Mouse (Mus musculus) limb, embryonic 14.5 days (tissue): ENCODE measurements around the gene Tent5a. TPM values are rescaled to one million over a fixed set of nuclear protein-coding genes. Genes with fewer than 3 reads are reported as not detected.

Experiments used
- ATAC-seq: fragments of 200-750 bp; cut with Nextera tagmentation; 2 replicates; pipeline ENCODE4 v1.8.0; 2017; ENCODE audit warnings: low read depth, moderate number of reproducible peaks, moderate TSS enrichment; ENCODE audit not compliant: low FRiP score
- DNase-seq: peaks from one replicate; pipeline ENCODE4 v3.0.0-alpha.2; 2015; ENCODE audit warnings: low spot score
- H3K27ac ChIP-seq: fragments of 300-500 bp; sonication (generic); replicated peaks from 2 replicates; pipeline ENCODE4 v1.5.1; 2014; ENCODE audit warnings: low read depth, mild to moderate bottlenecking, low read length, moderate library complexity, mixed read lengths
- H3K27me3 ChIP-seq: fragments of 300-500 bp; sonication (generic); 2 replicates; pipeline ENCODE4 v1.6.1; 2014; ENCODE audit warnings: low read length, mixed read lengths; ENCODE audit not compliant: control insufficient read depth, insufficient read depth
- H3K36me3 ChIP-seq: fragments of 300-500 bp; sonication (generic); 2 replicates; pipeline ENCODE4 v1.6.1; 2014; ENCODE audit warnings: mild to moderate bottlenecking, low read length, moderate library complexity, mixed read lengths; ENCODE audit not compliant: control insufficient read depth, insufficient read depth
- H3K4me1 ChIP-seq: fragments of 300-500 bp; sonication (generic); 2 replicates; pipeline ENCODE4 v1.6.1; 2014; ENCODE audit warnings: antibody characterized with exemption, low read length, mixed read lengths; ENCODE audit not compliant: control insufficient read depth, insufficient read depth
- H3K4me2 ChIP-seq: fragments of 300-500 bp; sonication (generic); replicated peaks from 2 replicates; pipeline ENCODE4 v1.6.1; 2014; ENCODE audit warnings: low read depth, mild to moderate bottlenecking, low read length, moderate library complexity; ENCODE audit not compliant: severe bottlenecking
- H3K4me3 ChIP-seq: fragments of 300-500 bp; sonication (generic); replicated peaks from 2 replicates; pipeline ENCODE4 v1.5.1; 2014; ENCODE audit warnings: low read length
- H3K9ac ChIP-seq: fragments of 300-500 bp; sonication (generic); 2 replicates; pipeline ENCODE4 v1.6.1; 2014; ENCODE audit warnings: mild to moderate bottlenecking, low read depth, low read length, moderate library complexity; ENCODE audit not compliant: severe bottlenecking
- H3K9me3 ChIP-seq: fragments of 300-500 bp; sonication (generic); 2 replicates; pipeline ENCODE4 v1.6.1; 2016; ENCODE audit warnings: low read length; ENCODE audit not compliant: control insufficient read depth
- POLR2A ChIP-seq: fragments of 200-500 bp; IDR thresholded peaks from 2 replicates; pipeline ENCODE4 v1.8.0; 2012; ENCODE audit warnings: inconsistent platforms, mild to moderate bottlenecking, moderate library complexity, borderline replicate concordance; ENCODE audit not compliant: insufficient read depth, insufficient read length; ENCODE audit errors: extremely low read depth
- WGBS: fragments of 180-500 bp; shearing (Covaris S2); extraction: QIAGEN DNeasy Blood & Tissue Kit; methylation state at CpG from one replicate; pipeline ENCODE4 v1.1.7; 2014; 5-methylcytosine and 5-hydroxymethylcytosine counted together
- polyA plus RNA-seq, 2 experiments: library from polyadenylated mRNA; depleted of rRNA in 1 of 2; stranded (reverse) in 1 of 2; unstranded in 1 of 2; fragments of >200 nt; fragmentation: Nextera tagmentation in 1 of 2; extraction: Ambion mirVana in 1 of 2; gene quantifications; 2 replicates each; pipeline versions ENCODE4 v1.2.1 to v1.2.3; 2012 to 2014

Tent5a gene
- polyA plus RNA-seq, 2 experiments: 18.5 to 32.4 TPM

GRCm38 (mm10) chr9:85336046-85336445 is 8.9 kb upstream of the Tent5a start:
- Histone ChIP-seq H3K4me3 (no peak overlapping the region), H3K9me3 (no peaks in the 10 kb centered on the region), H3K27me3 (no peaks in the 10 kb centered on the region), H3K9ac (no peak overlapping the region), H3K27ac (no peak overlapping the region), H3K4me1 (no peaks in the 10 kb centered on the region), H3K36me3 (no peaks in the 10 kb centered on the region), H3K4me2 (no peak overlapping the region)
- no peak for TF ChIP-seq POLR2A
- DNase-seq (no peak), ATAC-seq (no peak)
- WGBS: 89% methylated on average over 7 of the region's 7 CpGs

GRCm38 (mm10) chr9:85331521-85331920 is 4.4 kb upstream of the Tent5a start:
- no peak for DNase-seq
- Histone ChIP-seq H3K27me3 (no peaks in the 10 kb centered on the region), H3K27ac (no peak overlapping the region), H3K4me1 (no peaks in the 10 kb centered on the region), H3K9ac (no peak overlapping the region), H3K4me3 (no peak overlapping the region), H3K36me3 (no peaks in the 10 kb centered on the region), H3K4me2 (no peak overlapping the region), H3K9me3 (no peaks in the 10 kb centered on the region)
- TF ChIP-seq POLR2A: no peak
- ATAC-seq: no peak
- 72% methylated on average over 2 of the region's 2 CpGs for WGBS

GRCm38 (mm10) chr9:85328259-85328658 is 1.1 kb upstream of the Tent5a start:
- H3K9ac ChIP-seq: peak overlapping the region; percentile 70
- H3K4me1 ChIP-seq: no peaks in the 10 kb centered on the region
- peak overlapping the region; percentile 86 for H3K27ac ChIP-seq
- H3K4me2 ChIP-seq: peak overlapping the region; percentile 91
- peak overlapping the region; percentile 65 for H3K4me3 ChIP-seq
- WGBS: 1% methylated on average over 16 of the region's 16 CpGs
- TF ChIP-seq POLR2A: 0 out of 2 replicates have a peak, but pooled peaks have one; percentile 15
- DNase-seq (peak; percentile 88), ATAC-seq (peak; percentile 53; the same call in 1 of the 2 replicates)
- peaks cover 9% of the 10 kb centered on the region; the same call in 1 of the 2 replicates for H3K36me3 ChIP-seq
- H3K9me3 ChIP-seq: no peaks in the 10 kb centered on the region
- 0 out of 2 replicates have a peak, but pooled peaks cover 2% of the 10 kb centered on the region for H3K27me3 ChIP-seq

- Histone ChIP-seq H3K27ac (peak overlapping the region; percentile 64), H3K36me3 (peaks cover 9% of the 10 kb centered on the region; the same call in 1 of the 2 replicates), H3K4me3 (peak overlapping the region; percentile 65), H3K4me1 (0 out of 2 replicates have a peak, but pooled peaks cover 3% of the 10 kb centered on the region), H3K9me3 (no peaks in the 10 kb centered on the region), H3K4me2 (peak overlapping the region; percentile 91), H3K27me3 (0 out of 2 replicates have a peak, but pooled peaks cover 2% of the 10 kb centered on the region), H3K9ac (peak overlapping the region; percentile 70)
- TF ChIP-seq POLR2A: 0 out of 2 replicates have a peak, but pooled peaks have one; percentile 8
- ATAC-seq (peak; percentile 32), DNase-seq (peak; percentile 39)
- WGBS: 1% methylated on average over 45 of the region's 88 CpGs
Observed at GRCm38 (mm10) chr9:85326292-85327241, 581 bp downstream of the Tent5a start.

- no peak for ATAC-seq
- Histone ChIP-seq H3K4me1 (0 out of 2 replicates have a peak, but pooled peaks cover 3% of the 10 kb centered on the region), H3K9me3 (no peaks in the 10 kb centered on the region), H3K36me3 (peaks cover 12% of the 10 kb centered on the region; the same call in 1 of the 2 replicates), H3K9ac (peak overlapping the region; percentile 70), H3K27me3 (0 out of 2 replicates have a peak, but pooled peaks cover 2% of the 10 kb centered on the region), H3K27ac (no peak overlapping the region), H3K4me2 (peak overlapping the region; percentile 91), H3K4me3 (peak overlapping the region; percentile 65)
- WGBS: 25% methylated on average over 17 of the region's 17 CpGs
- TF ChIP-seq POLR2A: no peak
- no peak for DNase-seq
Observed at GRCm38 (mm10) chr9:85325201-85325868, 1.8 kb downstream of the Tent5a start.
